In the genomic region with DNA sequence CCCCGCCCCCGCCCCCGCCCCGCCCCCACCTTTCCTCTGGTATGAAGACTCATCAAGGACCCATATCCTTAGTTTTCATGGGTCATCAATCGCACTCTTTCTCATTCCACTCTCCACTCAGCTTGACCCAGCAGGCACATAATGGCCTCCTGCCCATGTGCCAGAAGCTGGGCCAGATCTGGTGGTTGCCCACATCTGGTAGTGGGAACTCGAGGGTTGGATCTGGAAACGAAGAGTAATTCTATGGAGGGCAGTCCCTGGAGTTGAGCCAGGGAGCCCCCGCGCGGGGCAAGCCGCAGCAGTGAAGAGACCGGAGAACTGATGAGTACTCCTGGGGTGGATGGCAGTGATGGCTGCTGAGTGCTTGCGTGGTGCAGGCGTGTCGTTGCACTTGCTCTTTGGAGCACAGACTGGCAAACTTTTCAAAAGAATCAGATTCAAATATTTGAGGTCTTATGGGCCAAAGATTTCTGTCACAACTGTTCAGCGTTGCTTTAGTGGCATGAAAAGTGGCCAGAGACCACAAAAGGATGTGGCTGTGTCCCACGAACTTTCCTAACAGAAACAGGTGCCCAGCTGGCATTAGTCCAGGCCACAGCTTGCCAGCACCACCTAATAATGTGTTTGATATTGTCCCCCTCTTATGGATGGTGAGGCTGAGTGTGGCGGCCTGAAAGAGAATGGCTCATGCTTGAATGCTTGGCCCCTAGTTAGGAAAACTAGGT, we compare ENCODE assay signal across 27 mouse cellular contexts.
DNase-seq lines count a peak whose midpoint lies in the region; ATAC-seq lines count a peak whose summit lies in the region.
"Had no signal": no experiment of that assay in that cellular context is flagged by ENCODE, and none has a peak within 500 bp of the region (broad histone marks: within the 10 kb centered on the region; RNA-seq: fewer than 3 reads in every experiment).

No protein-coding gene starts in this region.

- no peaks in the 10 kb centered on the region for H3K9me3 ChIP-seq in neural tube, embryonic 15.5 days (replicated peaks)
- no peaks in the 10 kb centered on the region for H3K9me3 ChIP-seq in forebrain, embryonic 14.5 days (replicated peaks; ENCODE audit: control insufficient read depth, low read length)
- H3K9me3 ChIP-seq: embryonic facial prominence, embryonic 13.5 days; forebrain, embryonic 10.5 days; heart, embryonic 13.5 days; hindbrain, embryonic 12.5 days; neural tube, embryonic 12.5 days had no signal

- H3K9ac ChIP-seq in neural tube, embryonic 15.5 days (replicated peaks), result no peak overlapping the region
- no peak overlapping the region for H3K9ac ChIP-seq in forebrain, embryonic 14.5 days (ENCODE audit: low read length)
- H3K9ac ChIP-seq: embryonic facial prominence, embryonic 13.5 days; heart, embryonic 13.5 days; hindbrain, embryonic 12.5 days; liver, postnatal 0 days; neural tube, embryonic 12.5 days had no signal

- H3K36me3 ChIP-seq in neural tube, embryonic 15.5 days, result no peaks in the 10 kb centered on the region
- H3K36me3 ChIP-seq in forebrain, embryonic 14.5 days (ENCODE audit: control insufficient read depth, insufficient read depth, low read length), result no peaks in the 10 kb centered on the region
- H3K36me3 ChIP-seq: embryonic facial prominence, embryonic 13.5 days; forebrain, embryonic 10.5 days; heart, embryonic 13.5 days; hindbrain, embryonic 12.5 days; neural tube, embryonic 12.5 days had no signal

- H3K4me1 ChIP-seq in neural tube, embryonic 15.5 days, result peaks cover 45% of the 10 kb centered on the region
- peaks cover 17% of the 10 kb centered on the region for H3K4me1 ChIP-seq in forebrain, embryonic 14.5 days (ENCODE audit: control insufficient read depth, insufficient read depth, low read length)

- peak; percentile 27; the same call in 1 of the 2 replicates for ATAC-seq in neural tube, embryonic 15.5 days (ENCODE audit: low FRiP score)
- no peak for ATAC-seq in forebrain, embryonic 14.5 days
- ATAC-seq: CD4-positive, CD25-positive, alpha-beta regulatory T cell, adult 4 months; forebrain, embryonic 16.5 days; liver, postnatal 0 days; lung, postnatal 0 days had no signal

- no peaks in the 10 kb centered on the region for H3K27me3 ChIP-seq in neural tube, embryonic 15.5 days (replicated peaks)
- H3K27me3 ChIP-seq in forebrain, embryonic 14.5 days (replicated peaks; ENCODE audit: control insufficient read depth, insufficient read depth, low read length), result 0 out of 2 replicates have a peak, but pooled peaks cover 3% of the 10 kb centered on the region
- H3K27me3 ChIP-seq: embryonic facial prominence, embryonic 13.5 days; heart, embryonic 13.5 days; hindbrain, embryonic 12.5 days; neural tube, embryonic 12.5 days had no signal

- intact Hi-C loops in left cerebral cortex, postnatal 4 days (cut with DNase I), result no loop called here

- peak; percentile 47 to 56 for DNase-seq in cerebellum, postnatal 14 days
- DNase-seq in cerebellum, adult 18-20 months, result no peak
- DNase-seq in left cerebral cortex, postnatal 4 days, result peak; percentile 77
- DNase-seq in left cerebral cortex, adult 18-20 months (ENCODE audit: low spot score in 2 of 2), result no peak
- no peak for DNase-seq in neural tube, embryonic 10.5 days (ENCODE audit: extremely low spot score, low spot score)
- no peak for DNase-seq in forebrain, embryonic 14.5 days (ENCODE audit: low spot score)
- DNase-seq in ovary, adult 18-20 months (ENCODE audit: low spot score), result no peak
- DNase-seq: adrenal gland, adult 8-10 months; cerebellum, adult 9-10 months; heart, postnatal 10 days; kidney, adult 18-20 months; kidney, postnatal 4 days; liver, postnatal 0 days; midbrain, embryonic 14.5 days; thymus, postnatal 14 days had no signal

- H3K27ac ChIP-seq in neural tube, embryonic 15.5 days (replicated peaks), result no peak overlapping the region
- no peak overlapping the region for H3K27ac ChIP-seq in forebrain, embryonic 14.5 days (ENCODE audit: low read depth, low read length)
- H3K27ac ChIP-seq: embryonic facial prominence, embryonic 13.5 days; forebrain, embryonic 10.5 days; heart, embryonic 13.5 days; hindbrain, embryonic 12.5 days; kidney, postnatal 0 days; macrophage; neural tube, embryonic 12.5 days had no signal

- H3K4me3 ChIP-seq in neural tube, embryonic 15.5 days (replicated peaks), result no peak overlapping the region
- H3K4me3 ChIP-seq in forebrain, embryonic 14.5 days (ENCODE audit: low read depth, low read length), result no peak overlapping the region
- H3K4me3 ChIP-seq: embryonic facial prominence, embryonic 13.5 days; forebrain, embryonic 10.5 days; heart, embryonic 13.5 days; hindbrain, embryonic 12.5 days; neural tube, embryonic 12.5 days had no signal

- WGBS in neural tube, embryonic 15.5 days, result 71% methylated on average over 18 of the region's 18 CpGs
- 76% methylated on average over 18 of the region's 18 CpGs for WGBS in forebrain, embryonic 14.5 days

- H3K4me2 ChIP-seq in neural tube, embryonic 15.5 days, result no peak overlapping the region
- no peak overlapping the region for H3K4me2 ChIP-seq in forebrain, embryonic 14.5 days (ENCODE audit: low read length)
- H3K4me2 ChIP-seq: embryonic facial prominence, embryonic 13.5 days; heart, embryonic 13.5 days; hindbrain, embryonic 12.5 days; liver, embryonic 11.5 days; neural tube, embryonic 12.5 days had no signal

Comparison
In these comparisons a context has a peak if more than half of its experiments do, and no peak if none do; other contexts are left out.
1. DNase-seq: peak in cerebellum, postnatal 14 days (2 of 2) and left cerebral cortex, postnatal 4 days (single experiment); none in cerebellum, adult 18-20 months (0 of 2), left cerebral cortex, adult 18-20 months (0 of 2), neural tube, embryonic 10.5 days (single experiment), forebrain, embryonic 14.5 days (single experiment) and ovary, adult 18-20 months (single experiment).